Mouse (Mus musculus): ENCODE measurements around the gene Cdk4. TPM values are rescaled to one million over a fixed set of nuclear protein-coding genes. Genes with fewer than 3 reads are reported as not detected.

The Cdk4 gene
- polyA plus RNA-seq, 1 experiment from 2014 or later = 1,539 TPM

- DNase-seq (ENCODE audit: low spot score) (no peak), ATAC-seq (replicated peaks; ENCODE audit: low FRiP score) (0 out of 2 replicates have a peak, but pooled peaks have one; percentile 30)
- Histone ChIP-seq H3K9me3 (ENCODE audit: control insufficient read depth, low read length) (no peaks in the 10 kb centered on the region), H3K27ac (ENCODE audit: low read depth, low read length) (no peak overlapping the region), H3K4me2 (peak overlapping the region; percentile 30), H3K27me3 (replicated peaks; ENCODE audit: control insufficient read depth, insufficient read depth, low read length) (peaks cover 56% of the 10 kb centered on the region), H3K36me3 (ENCODE audit: control insufficient read depth, insufficient read depth, low read length) (no peaks in the 10 kb centered on the region), H3K4me3 (ENCODE audit: low read depth, low read length) (peak overlapping the region; percentile 5; the same call in 1 of the 2 replicates), H3K9ac (ENCODE audit: low read depth, low read length) (no peak overlapping the region), H3K4me1 (replicated peaks; ENCODE audit: control insufficient read depth, insufficient read depth, low read length) (peaks cover 3% of the 10 kb centered on the region; the same call in 1 of the 2 replicates)
- WGBS = 3% methylated on average over 29 of the region's 29 CpGs
Measured at GRCm38 (mm10) chr10:127049395-127050118, 13.8 kb upstream of the Cdk4 start.

GRCm38 (mm10) chr10:127050119-127050474 lies 13.2 kb upstream of the Cdk4 start:
- H3K4me3 ChIP-seq (ENCODE audit: low read depth, low read length) = no peak overlapping the region
- 12% methylated on average over 10 of the region's 10 CpGs for WGBS
- no peak for ATAC-seq (replicated peaks; ENCODE audit: low FRiP score)

GRCm38 (mm10) chr10:127054646-127055045 lies 8.7 kb upstream of the Cdk4 start:
- 52% methylated on average over 4 of the region's 4 CpGs for WGBS
- peaks cover 11% of the 10 kb centered on the region; the same call in 1 of the 2 replicates for H3K4me1 ChIP-seq (replicated peaks; ENCODE audit: control insufficient read depth, insufficient read depth, low read length)
- no peaks in the 10 kb centered on the region for H3K9me3 ChIP-seq (ENCODE audit: control insufficient read depth, low read length)
- peaks cover 57% of the 10 kb centered on the region for H3K27me3 ChIP-seq (replicated peaks; ENCODE audit: control insufficient read depth, insufficient read depth, low read length)
- H3K36me3 ChIP-seq (ENCODE audit: control insufficient read depth, insufficient read depth, low read length) = no peaks in the 10 kb centered on the region
- no peak overlapping the region for H3K27ac ChIP-seq (ENCODE audit: low read depth, low read length)
- no peak overlapping the region for H3K4me3 ChIP-seq (ENCODE audit: low read depth, low read length)
- no peak for ATAC-seq (replicated peaks; ENCODE audit: low FRiP score)
- H3K4me2 ChIP-seq = no peak overlapping the region
- no peak for DNase-seq (ENCODE audit: low spot score)
- no peak overlapping the region for H3K9ac ChIP-seq (ENCODE audit: low read depth, low read length)

More at GRCm38 (mm10) chr10:127050119-127050474, 13.2 kb upstream of the Cdk4 start:
- H3K9ac ChIP-seq (ENCODE audit: low read depth, low read length) = no peak overlapping the region
- no peak for DNase-seq (ENCODE audit: low spot score)
- peaks cover 3% of the 10 kb centered on the region; the same call in 1 of the 2 replicates for H3K4me1 ChIP-seq (replicated peaks; ENCODE audit: control insufficient read depth, insufficient read depth, low read length)
- H3K36me3 ChIP-seq (ENCODE audit: control insufficient read depth, insufficient read depth, low read length) = no peaks in the 10 kb centered on the region
- H3K27ac ChIP-seq (ENCODE audit: low read depth, low read length) = no peak overlapping the region
- no peaks in the 10 kb centered on the region for H3K9me3 ChIP-seq (ENCODE audit: control insufficient read depth, low read length)
- peaks cover 56% of the 10 kb centered on the region for H3K27me3 ChIP-seq (replicated peaks; ENCODE audit: control insufficient read depth, insufficient read depth, low read length)
- H3K4me2 ChIP-seq = no peak overlapping the region

- 65% methylated on average over 8 of the region's 8 CpGs for WGBS
- no peaks in the 10 kb centered on the region for H3K36me3 ChIP-seq (ENCODE audit: control insufficient read depth, insufficient read depth, low read length)
- peaks cover 11% of the 10 kb centered on the region for H3K4me1 ChIP-seq (replicated peaks; ENCODE audit: control insufficient read depth, insufficient read depth, low read length)
- H3K9me3 ChIP-seq (ENCODE audit: control insufficient read depth, low read length) = no peaks in the 10 kb centered on the region
- peaks cover 57% of the 10 kb centered on the region for H3K27me3 ChIP-seq (replicated peaks; ENCODE audit: control insufficient read depth, insufficient read depth, low read length)
- no peak overlapping the region for H3K27ac ChIP-seq (ENCODE audit: low read depth, low read length)
- H3K4me2 ChIP-seq = no peak overlapping the region
- DNase-seq (ENCODE audit: low spot score) (no peak), ATAC-seq (replicated peaks; ENCODE audit: low FRiP score) (no peak)
- H3K4me3 ChIP-seq (ENCODE audit: low read depth, low read length) = no peak overlapping the region
- no peak overlapping the region for H3K9ac ChIP-seq (ENCODE audit: low read depth, low read length)
Measured at GRCm38 (mm10) chr10:127055406-127055805, 7.9 kb upstream of the Cdk4 start.

GRCm38 (mm10) chr10:127056490-127056889 lies 6.8 kb upstream of the Cdk4 start:
- Histone ChIP-seq H3K36me3 (ENCODE audit: control insufficient read depth, insufficient read depth, low read length) (no peaks in the 10 kb centered on the region), H3K27ac (ENCODE audit: low read depth, low read length) (no peak overlapping the region), H3K9me3 (ENCODE audit: control insufficient read depth, low read length) (no peaks in the 10 kb centered on the region), H3K27me3 (replicated peaks; ENCODE audit: control insufficient read depth, insufficient read depth, low read length) (peaks cover 57% of the 10 kb centered on the region), H3K4me1 (replicated peaks; ENCODE audit: control insufficient read depth, insufficient read depth, low read length) (peaks cover 8% of the 10 kb centered on the region), H3K4me2 (no peak overlapping the region), H3K9ac (ENCODE audit: low read depth, low read length) (no peak overlapping the region), H3K4me3 (ENCODE audit: low read depth, low read length) (no peak overlapping the region)
- no peak for ATAC-seq (replicated peaks; ENCODE audit: low FRiP score)
- 83% methylated on average over 20 of the region's 20 CpGs for WGBS
- no peak for DNase-seq (ENCODE audit: low spot score)

- H3K36me3 ChIP-seq (ENCODE audit: control insufficient read depth, insufficient read depth, low read length) = no peaks in the 10 kb centered on the region
- ATAC-seq (replicated peaks; ENCODE audit: low FRiP score) (peak; percentile 50), DNase-seq (ENCODE audit: low spot score) (no peak)
- peaks cover 8% of the 10 kb centered on the region for H3K4me1 ChIP-seq (replicated peaks; ENCODE audit: control insufficient read depth, insufficient read depth, low read length)
- no peak overlapping the region for H3K27ac ChIP-seq (ENCODE audit: low read depth, low read length)
- H3K27me3 ChIP-seq (replicated peaks; ENCODE audit: control insufficient read depth, insufficient read depth, low read length) = peaks cover 48% of the 10 kb centered on the region
- 3% methylated on average over 9 of the region's 9 CpGs for WGBS
- no peak overlapping the region for H3K9ac ChIP-seq (ENCODE audit: low read depth, low read length)
- H3K4me2 ChIP-seq = peak overlapping the region; percentile 98
- H3K4me3 ChIP-seq (ENCODE audit: low read depth, low read length) = peak overlapping the region; percentile 72; the same call in 1 of the 2 replicates
- H3K9me3 ChIP-seq (ENCODE audit: control insufficient read depth, low read length) = no peaks in the 10 kb centered on the region
Measured at GRCm38 (mm10) chr10:127058161-127058560, 5.2 kb upstream of the Cdk4 start.

- Histone ChIP-seq H3K36me3 (ENCODE audit: control insufficient read depth, insufficient read depth, low read length) (no peaks in the 10 kb centered on the region), H3K4me3 (ENCODE audit: low read depth, low read length) (peak overlapping the region; percentile 72)
- 11% methylated on average over 8 of the region's 8 CpGs for WGBS
Measured at GRCm38 (mm10) chr10:127058708-127059107, 4.6 kb upstream of the Cdk4 start.

GRCm38 (mm10) chr10:127059174-127059967 lies 4.0 kb upstream of the Cdk4 start:
- ATAC-seq (replicated peaks; ENCODE audit: low FRiP score) (no peak), DNase-seq (ENCODE audit: low spot score) (no peak)
- peaks cover 48% of the 10 kb centered on the region for H3K27me3 ChIP-seq (replicated peaks; ENCODE audit: control insufficient read depth, insufficient read depth, low read length)
- no peaks in the 10 kb centered on the region for H3K36me3 ChIP-seq (ENCODE audit: control insufficient read depth, insufficient read depth, low read length)
- H3K4me2 ChIP-seq = peak overlapping the region; percentile 98
- no peak overlapping the region for H3K27ac ChIP-seq (ENCODE audit: low read depth, low read length)
- WGBS = under 1% methylated on average over 75 of the region's 92 CpGs
- peaks cover 8% of the 10 kb centered on the region for H3K4me1 ChIP-seq (replicated peaks; ENCODE audit: control insufficient read depth, insufficient read depth, low read length)
- H3K4me3 ChIP-seq (ENCODE audit: low read depth, low read length) = peak overlapping the region; percentile 72
- peak overlapping the region; percentile 55 for H3K9ac ChIP-seq (ENCODE audit: low read depth, low read length)
- no peaks in the 10 kb centered on the region for H3K9me3 ChIP-seq (ENCODE audit: control insufficient read depth, low read length)

More at GRCm38 (mm10) chr10:127058708-127059107, 4.6 kb upstream of the Cdk4 start:
- Histone ChIP-seq H3K4me2 (peak overlapping the region; percentile 98), H3K9ac (ENCODE audit: low read depth, low read length) (no peak overlapping the region), H3K9me3 (ENCODE audit: control insufficient read depth, low read length) (no peaks in the 10 kb centered on the region), H3K4me1 (replicated peaks; ENCODE audit: control insufficient read depth, insufficient read depth, low read length) (peaks cover 8% of the 10 kb centered on the region), H3K27me3 (replicated peaks; ENCODE audit: control insufficient read depth, insufficient read depth, low read length) (peaks cover 48% of the 10 kb centered on the region), H3K27ac (ENCODE audit: low read depth, low read length) (no peak overlapping the region)
- DNase-seq (ENCODE audit: low spot score) = no peak
- ATAC-seq (replicated peaks; ENCODE audit: low FRiP score) = no peak

Data from liver, embryonic 11.5 days (tissue).